Mouse (Mus musculus) hindbrain, embryonic 12.5 days (tissue): ENCODE measurements around the gene Dpyd. TPM values are rescaled to one million over a fixed set of nuclear protein-coding genes. Genes with fewer than 3 reads are reported as not detected.

Experiments used
- ATAC-seq: fragments of 200-750 bp; cut with Nextera tagmentation; 2 replicates; pipeline ENCODE4 v1.8.0; 2017; ENCODE audit warnings: moderate TSS enrichment; ENCODE audit not compliant: low FRiP score
- H3K27ac ChIP-seq: fragments of 300-500 bp; sonication (generic); 2 replicates; pipeline ENCODE4 v1.5.1; 2016; ENCODE audit warnings: mild to moderate bottlenecking
- H3K27me3 ChIP-seq: fragments of 300-500 bp; sonication (generic); 2 replicates; pipeline ENCODE4 v1.6.1; 2016; ENCODE audit warnings: mild to moderate bottlenecking
- H3K36me3 ChIP-seq: fragments of 300-500 bp; sonication (generic); 2 replicates; pipeline ENCODE4 v1.6.1; 2016; ENCODE audit warnings: mild to moderate bottlenecking
- H3K4me1 ChIP-seq: fragments of 300-500 bp; sonication (generic); 2 replicates; pipeline ENCODE4 v1.6.1; 2016
- H3K4me2 ChIP-seq: fragments of 300-500 bp; sonication (generic); replicated peaks from 2 replicates; pipeline ENCODE4 v1.6.1; 2016; ENCODE audit warnings: mild to moderate bottlenecking
- H3K4me3 ChIP-seq: fragments of 300-500 bp; sonication (generic); 2 replicates; pipeline ENCODE4 v1.5.1; 2016; ENCODE audit warnings: mild to moderate bottlenecking
- H3K9ac ChIP-seq: fragments of 300-500 bp; sonication (generic); 2 replicates; pipeline ENCODE4 v1.6.1; 2016; ENCODE audit warnings: mild to moderate bottlenecking, moderate library complexity
- H3K9me3 ChIP-seq: fragments of 300-500 bp; sonication (generic); replicated peaks from 2 replicates; pipeline ENCODE4 v1.6.1; 2016; ENCODE audit warnings: mild to moderate bottlenecking
- WGBS: fragments of 180-500 bp; shearing (Covaris S2); methylation state at CpG from one replicate; pipeline ENCODE4 v1.1.7; 2016; 5-methylcytosine and 5-hydroxymethylcytosine counted together
- polyA plus RNA-seq: library from polyadenylated mRNA; unstranded; fragments of >200 nt; fragmentation: Nextera tagmentation; extraction: Ambion mirVana; gene quantifications from 2 replicates; pipeline ENCODE4 v1.2.1, GENCODE M21; 2016

Dpyd gene
- 5.7 and 6.6 TPM in 2 replicates for polyA plus RNA-seq

- Histone ChIP-seq H3K4me2 (peak within 1 kb of the TSS; percentile 88), H3K27me3 (no peaks in the 10 kb centered on the region; the same call in 1 of the 2 replicates), H3K4me3 (peak within 1 kb of the TSS; percentile 67), H3K4me1 (no peaks in the 10 kb centered on the region), H3K36me3 (no peaks in the 10 kb centered on the region), H3K9ac (peak within 1 kb of the TSS; percentile 67), H3K27ac (no peak within 1 kb of the TSS), H3K9me3 (no peaks in the 10 kb centered on the region)
- peak; percentile 100 for ATAC-seq
- 6% methylated on average over 19 of the region's 19 CpGs for WGBS
These were observed at the start of gene Dpyd for GRCm38 (mm10) chr3:118561554-118562310. Gene Dpyd (plus strand): TSS chr3:118562129.

GRCm38 (mm10) chr3:118537676-118538075, 24.3 kb upstream of the Dpyd start:
- Histone ChIP-seq H3K9me3 (no peaks in the 10 kb centered on the region), H3K27ac (no peak overlapping the region), H3K27me3 (no peaks in the 10 kb centered on the region), H3K9ac (no peak overlapping the region), H3K4me3 (no peak overlapping the region), H3K36me3 (no peaks in the 10 kb centered on the region), H3K4me2 (no peak overlapping the region), H3K4me1 (no peaks in the 10 kb centered on the region)
- ATAC-seq, result no peak
- WGBS, result 37% methylated on average over 2 of the region's 2 CpGs

- H3K9me3 ChIP-seq, result no peaks in the 10 kb centered on the region
- 42% methylated on average over 6 of the region's 6 CpGs for WGBS
- H3K4me1 ChIP-seq, result no peaks in the 10 kb centered on the region
- H3K9ac ChIP-seq, result no peak overlapping the region
- no peak for ATAC-seq
- no peak overlapping the region for H3K4me3 ChIP-seq
- no peaks in the 10 kb centered on the region for H3K27me3 ChIP-seq
- no peak overlapping the region for H3K4me2 ChIP-seq
- H3K36me3 ChIP-seq, result no peaks in the 10 kb centered on the region
- no peak overlapping the region for H3K27ac ChIP-seq
These were observed 20.2 kb upstream of the Dpyd start for GRCm38 (mm10) chr3:118541766-118542165.

- no peaks in the 10 kb centered on the region for H3K27me3 ChIP-seq
- no peak overlapping the region for H3K27ac ChIP-seq
- ATAC-seq, result no peak
These were observed 14.2 kb upstream of the Dpyd start for GRCm38 (mm10) chr3:118547551-118548210.

GRCm38 (mm10) chr3:118557605-118558004, 4.3 kb upstream of the Dpyd start:
- no peak for ATAC-seq
- H3K4me2 ChIP-seq, result no peak overlapping the region
- H3K9ac ChIP-seq, result no peak overlapping the region
- no peak overlapping the region for H3K27ac ChIP-seq
- H3K9me3 ChIP-seq, result no peaks in the 10 kb centered on the region
- no peaks in the 10 kb centered on the region for H3K36me3 ChIP-seq
- H3K4me3 ChIP-seq, result no peak overlapping the region
- H3K27me3 ChIP-seq, result no peaks in the 10 kb centered on the region; the same call in 1 of the 2 replicates
- no peaks in the 10 kb centered on the region for H3K4me1 ChIP-seq
- 47% methylated on average over 1 of the region's 1 CpGs for WGBS

More at GRCm38 (mm10) chr3:118547551-118548210, 14.2 kb upstream of the Dpyd start:
- Histone ChIP-seq H3K4me3 (no peak overlapping the region), H3K4me1 (no peaks in the 10 kb centered on the region), H3K4me2 (no peak overlapping the region), H3K36me3 (no peaks in the 10 kb centered on the region), H3K9ac (no peak overlapping the region), H3K9me3 (no peaks in the 10 kb centered on the region)
- 31% methylated on average over 4 of the region's 4 CpGs for WGBS

GRCm38 (mm10) chr3:118559936-118560335, 2.0 kb upstream of the Dpyd start:
- Histone ChIP-seq H3K4me2 (no peak overlapping the region), H3K27ac (no peak overlapping the region), H3K9ac (no peak overlapping the region), H3K4me1 (no peaks in the 10 kb centered on the region), H3K27me3 (no peaks in the 10 kb centered on the region; the same call in 1 of the 2 replicates), H3K36me3 (no peaks in the 10 kb centered on the region), H3K4me3 (no peak overlapping the region), H3K9me3 (no peaks in the 10 kb centered on the region)
- no peak for ATAC-seq
- 90% methylated on average over 2 of the region's 2 CpGs for WGBS

GRCm38 (mm10) chr3:118562311-118562671, 362 bp downstream of the Dpyd start:
- Histone ChIP-seq H3K4me2 (peak overlapping the region; percentile 88), H3K9ac (peak overlapping the region; percentile 67), H3K36me3 (no peaks in the 10 kb centered on the region), H3K9me3 (no peaks in the 10 kb centered on the region), H3K4me1 (no peaks in the 10 kb centered on the region), H3K4me3 (peak overlapping the region; percentile 67), H3K27me3 (no peaks in the 10 kb centered on the region; the same call in 1 of the 2 replicates), H3K27ac (no peak overlapping the region)
- ATAC-seq, result no peak; the same call in 1 of the 2 replicates
- WGBS, result 0% methylated on average over 18 of the region's 18 CpGs

- Histone ChIP-seq H3K27ac (no peak overlapping the region), H3K36me3 (no peaks in the 10 kb centered on the region), H3K27me3 (no peaks in the 10 kb centered on the region), H3K4me1 (no peaks in the 10 kb centered on the region), H3K4me3 (no peak overlapping the region), H3K9me3 (no peaks in the 10 kb centered on the region), H3K9ac (no peak overlapping the region), H3K4me2 (no peak overlapping the region)
- ATAC-seq, result no peak
- 61% methylated on average over 5 of the region's 5 CpGs for WGBS
These were observed 4.8 kb downstream of the Dpyd start for GRCm38 (mm10) chr3:118566779-118567178.

GRCm38 (mm10) chr3:118570197-118570596, 8.3 kb downstream of the Dpyd start:
- no peaks in the 10 kb centered on the region for H3K27me3 ChIP-seq
- no peaks in the 10 kb centered on the region for H3K4me1 ChIP-seq
- H3K4me3 ChIP-seq, result no peak overlapping the region
- ATAC-seq, result no peak
- H3K36me3 ChIP-seq, result no peaks in the 10 kb centered on the region
- 66% methylated on average over 7 of the region's 7 CpGs for WGBS
- no peak overlapping the region for H3K9ac ChIP-seq
- no peak overlapping the region for H3K27ac ChIP-seq
- no peaks in the 10 kb centered on the region for H3K9me3 ChIP-seq
- H3K4me2 ChIP-seq, result no peak overlapping the region

GRCm38 (mm10) chr3:118590559-118590958, 28.6 kb downstream of the Dpyd start:
- H3K9ac ChIP-seq, result no peak overlapping the region
- ATAC-seq, result no peak
- H3K4me1 ChIP-seq, result no peaks in the 10 kb centered on the region
- H3K4me2 ChIP-seq, result no peak overlapping the region
- no peaks in the 10 kb centered on the region for H3K9me3 ChIP-seq
- no peak overlapping the region for H3K4me3 ChIP-seq
- no peaks in the 10 kb centered on the region for H3K36me3 ChIP-seq
- H3K27me3 ChIP-seq, result no peaks in the 10 kb centered on the region
- 78% methylated on average over 1 of the region's 1 CpGs for WGBS
- no peak overlapping the region for H3K27ac ChIP-seq

GRCm38 (mm10) chr3:118594864-118595263, 32.9 kb downstream of the Dpyd start:
- H3K4me2 ChIP-seq, result no peak overlapping the region
- no peak overlapping the region for H3K4me3 ChIP-seq
- no peaks in the 10 kb centered on the region for H3K36me3 ChIP-seq
- H3K9ac ChIP-seq, result no peak overlapping the region
- ATAC-seq, result no peak
- H3K4me1 ChIP-seq, result no peaks in the 10 kb centered on the region
- no peak overlapping the region for H3K27ac ChIP-seq
- H3K27me3 ChIP-seq, result no peaks in the 10 kb centered on the region
- 79% methylated on average over 4 of the region's 4 CpGs for WGBS
- no peaks in the 10 kb centered on the region for H3K9me3 ChIP-seq

GRCm38 (mm10) chr3:118595693-118596092, 33.8 kb downstream of the Dpyd start:
- H3K9me3 ChIP-seq, result no peaks in the 10 kb centered on the region
- ATAC-seq, result no peak
- no peaks in the 10 kb centered on the region for H3K4me1 ChIP-seq
- no peak overlapping the region for H3K4me3 ChIP-seq
- H3K4me2 ChIP-seq, result no peak overlapping the region
- H3K27ac ChIP-seq, result no peak overlapping the region
- 84% methylated on average over 2 of the region's 2 CpGs for WGBS
- H3K27me3 ChIP-seq, result no peaks in the 10 kb centered on the region
- H3K36me3 ChIP-seq, result no peaks in the 10 kb centered on the region
- H3K9ac ChIP-seq, result no peak overlapping the region
